Mouse (Mus musculus) CH12.LX (cell line): ENCODE measurements around the gene Ttc30a2. TPM values are rescaled to one million over a fixed set of nuclear protein-coding genes. Genes with fewer than 3 reads are reported as not detected.

Experiments used
- DNase-seq: peaks from one replicate; pipeline ENCODE4 v3.0.0-alpha.2; 2013; ENCODE audit errors: extremely low read depth
- H3K27ac ChIP-seq: 2 replicates; pipeline ENCODE4 v1.5.1; 2012; ENCODE audit warnings: low read depth, mild to moderate bottlenecking, control low read depth, moderate library complexity; ENCODE audit not compliant: insufficient read depth
- H3K27me3 ChIP-seq: replicated peaks from 2 replicates; pipeline ENCODE3; 2012; ENCODE audit warnings: inconsistent platforms
- H3K36me3 ChIP-seq, 2 experiments: replicated peaks in 1 of 2; 2 replicates each; pipeline versions ENCODE3 to v1.6.1; 2012; ENCODE audit warnings: inconsistent platforms in 1 of 2, low read length in 1 of 2, mild to moderate bottlenecking in 1 of 2, mixed read lengths in 1 of 2, moderate library complexity in 1 of 2; ENCODE audit not compliant: control insufficient read depth in 1 of 2, insufficient read depth in 1 of 2
- H3K4me1 ChIP-seq, 2 experiments: 2 replicates each; pipeline ENCODE4 v1.6.1; 2012; ENCODE audit warnings: inconsistent platforms in 1 of 2, moderate library complexity in 1 of 2; ENCODE audit not compliant: insufficient read depth in 2 of 2, control insufficient read depth in 1 of 2
- H3K4me2 ChIP-seq: 2 replicates; pipeline ENCODE4 v1.6.1; 2012; ENCODE audit warnings: low read depth, mild to moderate bottlenecking, control low read depth; ENCODE audit not compliant: poor library complexity, insufficient read depth, severe bottlenecking
- H3K4me3 ChIP-seq, 3 experiments: fragments of 150-350 bp in 1 of 3; sonication (generic) in 1 of 3; replicated peaks in 1 of 3; 2 replicates each; pipeline versions ENCODE3 to v1.5.1; 2011 to 2012; ENCODE audit warnings: low read depth in 2 of 3, low read length in 2 of 3, mild to moderate bottlenecking in 2 of 3, moderate library complexity in 2 of 3, control low read depth in 1 of 3, improper control_type of control experiment in 1 of 3, inconsistent platforms in 1 of 3, mixed read lengths in 1 of 3; ENCODE audit not compliant: poor library complexity in 1 of 3
- H3K79me2 ChIP-seq: replicated peaks from 2 replicates; pipeline ENCODE4 v1.6.1; 2012; ENCODE audit warnings: mild to moderate bottlenecking, moderate library complexity; ENCODE audit not compliant: control insufficient read depth, poor library complexity, insufficient read depth, severe bottlenecking; ENCODE audit errors: extremely low read depth
- H3K9ac ChIP-seq: 2 replicates; pipeline ENCODE4 v1.6.1; 2012; ENCODE audit warnings: low read depth, mild to moderate bottlenecking, control low read depth, moderate library complexity; ENCODE audit not compliant: insufficient read depth
- H3K9me3 ChIP-seq: replicated peaks from 2 replicates; pipeline ENCODE3; 2012; ENCODE audit warnings: low read length, inconsistent platforms, mixed read lengths
- BHLHE40 ChIP-seq: IDR thresholded peaks from 2 replicates; pipeline ENCODE4 v1.6.1; 2011; ENCODE audit warnings: mild to moderate bottlenecking, low read depth, low read length, improper control_type of control experiment
- CHD1 ChIP-seq: IDR thresholded peaks from 2 replicates; pipeline ENCODE4 v1.6.1; 2012; ENCODE audit warnings: low read depth, low read length, improper control_type of control experiment, inconsistent platforms
- CHD2 ChIP-seq: IDR thresholded peaks from 2 replicates; pipeline ENCODE4 v1.6.1; 2011; ENCODE audit warnings: low read length, improper control_type of control experiment
- CTCF ChIP-seq, 2 experiments: IDR thresholded peaks in 1 of 2; conservative IDR thresholded peaks in 1 of 2; 2 replicates each; pipeline ENCODE4 v1.5.1; 2011 to 2012; ENCODE audit warnings: low read depth in 2 of 2, low read length in 2 of 2, improper control_type of control experiment in 1 of 2, inconsistent platforms in 1 of 2, mild to moderate bottlenecking in 1 of 2, moderate library complexity in 1 of 2
- ELF1 ChIP-seq: IDR thresholded peaks from 2 replicates; pipeline ENCODE4 v1.6.1; 2014; ENCODE audit warnings: low read depth, mild to moderate bottlenecking, inconsistent platforms, low read length, improper control_type of control experiment
- EP300 ChIP-seq: IDR thresholded peaks from 2 replicates; pipeline ENCODE4 v1.6.1; 2011; ENCODE audit warnings: low read length, improper control_type of control experiment
- GABPA ChIP-seq: IDR thresholded peaks from 2 replicates; pipeline ENCODE4 v1.6.1; 2012; ENCODE audit warnings: low read depth, low read length, improper control_type of control experiment, inconsistent platforms; ENCODE audit not compliant: insufficient replicate concordance
- HCFC1 ChIP-seq: IDR thresholded peaks from 2 replicates; pipeline ENCODE4 v1.6.1; 2012; ENCODE audit warnings: low read depth, mild to moderate bottlenecking, inconsistent platforms, low read length, improper control_type of control experiment
- IRF4 ChIP-seq: IDR thresholded peaks from 2 replicates; pipeline ENCODE4 v1.6.1; 2014; ENCODE audit warnings: low read depth, mild to moderate bottlenecking, inconsistent platforms, low read length, improper control_type of control experiment
- JUND ChIP-seq: conservative IDR thresholded peaks from 2 replicates; pipeline ENCODE4 v1.6.1; 2011; ENCODE audit warnings: low read depth, low read length, improper control_type of control experiment
- MAX ChIP-seq: IDR thresholded peaks from 2 replicates; pipeline ENCODE4 v1.6.1; 2011; ENCODE audit warnings: low read length, improper control_type of control experiment
- MAZ ChIP-seq: IDR thresholded peaks from 2 replicates; pipeline ENCODE4 v1.6.1; 2012; ENCODE audit warnings: low read depth, mild to moderate bottlenecking, inconsistent platforms, low read length, improper control_type of control experiment, moderate library complexity
- MEF2A ChIP-seq: IDR thresholded peaks from 2 replicates; pipeline ENCODE4 v1.6.1; 2014; ENCODE audit warnings: low read depth, mild to moderate bottlenecking, inconsistent platforms, low read length, improper control_type of control experiment, borderline replicate concordance
- MXI1 ChIP-seq: IDR thresholded peaks from 2 replicates; pipeline ENCODE4 v1.6.1; 2011; ENCODE audit warnings: mild to moderate bottlenecking, low read depth, low read length, improper control_type of control experiment
- MYC ChIP-seq: IDR thresholded peaks from 2 replicates; pipeline ENCODE4 v1.6.1; 2011; ENCODE audit warnings: low read depth, mild to moderate bottlenecking, improper control_type of control experiment, low read length
- NELFE ChIP-seq: IDR thresholded peaks from 2 replicates; pipeline ENCODE4 v1.6.1; 2011; ENCODE audit warnings: low read depth, low read length, improper control_type of control experiment
- NRF1 ChIP-seq: IDR thresholded peaks from 2 replicates; pipeline ENCODE4 v1.6.1; 2014; ENCODE audit warnings: low read depth, mild to moderate bottlenecking, inconsistent platforms, low read length, improper control_type of control experiment, moderate library complexity
- POLR2AphosphoS2 ChIP-seq: IDR thresholded peaks from 2 replicates; pipeline ENCODE4 v1.6.1; 2011; ENCODE audit warnings: low read depth, low read length, improper control_type of control experiment
- RAD21 ChIP-seq: IDR thresholded peaks from 2 replicates; pipeline ENCODE4 v1.6.1; 2011; ENCODE audit warnings: low read depth, mild to moderate bottlenecking, low read length, improper control_type of control experiment, moderate library complexity
- RCOR1 ChIP-seq: conservative IDR thresholded peaks from 2 replicates; pipeline ENCODE4 v1.6.1; 2012; ENCODE audit warnings: low read depth, mild to moderate bottlenecking, inconsistent platforms, low read length, improper control_type of control experiment
- SIN3A ChIP-seq: IDR thresholded peaks from 2 replicates; pipeline ENCODE4 v1.6.1; 2012; ENCODE audit warnings: low read length, improper control_type of control experiment, inconsistent platforms
- SMC3 ChIP-seq: IDR thresholded peaks from 2 replicates; pipeline ENCODE4 v1.6.1; 2011; ENCODE audit warnings: low read depth, low read length, improper control_type of control experiment
- TBP ChIP-seq: conservative IDR thresholded peaks from 2 replicates; pipeline ENCODE4 v1.6.1; 2011; ENCODE audit warnings: low read depth, low read length, improper control_type of control experiment
- ZC3H11A ChIP-seq: IDR thresholded peaks from 2 replicates; pipeline ENCODE4 v1.6.1; 2012; ENCODE audit warnings: low read depth, mild to moderate bottlenecking, inconsistent platforms, low read length, improper control_type of control experiment
- dilution Hi-C: fragments of 300-500 bp; cut with MboI; formaldehyde crosslinking; loops from 2 replicates; pipeline ENCODE4 v1.14.3; 2020; ENCODE audit warnings: low sequenced_read_pairs; ENCODE audit not compliant: extremely low pct_unique_long_range_greater_than_20kb, extremely low pct_ligation_motif_present
- in situ Hi-C: fragments of 300-500 bp; cut with MboI; formaldehyde crosslinking; loops from 3 replicates; pipeline ENCODE4 v1.14.3; 2019; ENCODE audit warnings: low sequenced_read_pairs, low pct_ligation_motif_present, low pct_unique_long_range_greater_than_20kb, mixed read lengths
- polyA plus RNA-seq: library from polyadenylated mRNA; unstranded; fragments of >175 nt; gene quantifications from 2 replicates; pipeline ENCODE4 v1.2.1, GENCODE M21; 2012; ENCODE audit warnings: low read depth; ENCODE audit not compliant: insufficient read length
- total RNA-seq, 2 experiments: library from RNA; depleted of rRNA; stranded (reverse); fragments of 300-350 nt in 1 of 2; fragments of >200 nt in 1 of 2; gene quantifications; 2 replicates each; pipeline ENCODE4 v1.2.3; 2012 to 2014

Ttc30a2 gene
- total and polyA plus RNA-seq, 3 experiments: not detected

GRCm38 (mm10) chr2:75964972-75965371 is 13.0 kb downstream of the Ttc30a2 start (continued):
- peak; percentile 57; the same call in 1 of the 2 replicates for TF ChIP-seq MYC
- peak; percentile 33; the same call in 1 of the 2 replicates for TF ChIP-seq MEF2A
- no peak for TF ChIP-seq ZC3H11A
- TF ChIP-seq CHD1: no peak
- no peak for TF ChIP-seq GABPA
- peak; percentile 26; the same call in 1 of the 2 replicates for TF ChIP-seq IRF4
- TF ChIP-seq SIN3A: peak; percentile 71; the same call in 1 of the 2 replicates
- TF ChIP-seq JUND: 0 out of 2 replicates have a peak, but pooled peaks have one; percentile 25
- TF ChIP-seq MAZ: no peak
- no peak for TF ChIP-seq NRF1
- no peak for TF ChIP-seq POLR2AphosphoS2
- peak; percentile 84 for TF ChIP-seq SMC3
- peak; percentile 58; the same call in 1 of the 2 replicates for TF ChIP-seq MAX
- peak; percentile 87 for TF ChIP-seq RAD21
- TF ChIP-seq BHLHE40: peak; percentile 35; the same call in 1 of the 2 replicates
- no peak for TF ChIP-seq ELF1
- TF ChIP-seq EP300: peak; percentile 38; the same call in 1 of the 2 replicates
- no peak for TF ChIP-seq TBP
- TF ChIP-seq NELFE: peak; percentile 38; the same call in 1 of the 2 replicates
- TF ChIP-seq CHD2: no peak

GRCm38 (mm10) chr2:75964512-75964911 is 13.5 kb downstream of the Ttc30a2 start:
- dilution Hi-C loops (no loop called here), in situ Hi-C loops (loop anchor here (10.0 kb wide), 1 partner anchor 180 kb away; no protein-coding TSS in a partner anchor)
- H3K79me2 ChIP-seq: no peaks in the 10 kb centered on the region
- H3K4me3 ChIP-seq: peak overlapping the region; percentile 21 to 40 (median 30)
- peak overlapping the region; percentile 10 for H3K9ac ChIP-seq
- DNase-seq: peak; percentile 58
- H3K9me3 ChIP-seq: no peaks in the 10 kb centered on the region
- TF ChIP-seq CTCF (conservative IDR thresholded peaks at IDR 0.05 in 1 of 2, IDR thresholded peaks at IDR 0.05 in 1 of 2; ENCODE audit: low read depth in 2 of 2, low read length in 2 of 2) (peak in 1 of 2 experiments; percentile 87; a peak in 2 of 4 replicates), ZC3H11A (0 out of 2 replicates have a peak, but pooled peaks have one; percentile 11), RAD21 (peak; percentile 74), SMC3 (peak; percentile 79), POLR2AphosphoS2 (no peak), CHD1 (0 out of 2 replicates have a peak, but pooled peaks have one; percentile 69), RCOR1 (no peak), MAX (no peak), IRF4 (0 out of 2 replicates have a peak, but pooled peaks have one; percentile 21), HCFC1 (no peak), MXI1 (peak; percentile 36), TBP (no peak)
- H3K4me1 ChIP-seq: peaks cover 0 to 12% of the 10 kb centered on the region in 2 experiments; a peak in 2 of 4 replicates
- no peak overlapping the region for H3K27ac ChIP-seq
- no peaks in the 10 kb centered on the region for H3K36me3 ChIP-seq
- no peaks in the 10 kb centered on the region for H3K27me3 ChIP-seq
- H3K4me2 ChIP-seq: peak overlapping the region; percentile 87
